Mouse (Mus musculus) thymus, postnatal 36 days (tissue): ENCODE data around the gene Mpnd.

Experiments used
- DNase-seq, 2 experiments: peaks; one replicate each; pipeline ENCODE4 v3.0.0; 2022; ENCODE audit warnings: mixed read lengths in 2 of 2

Mpnd gene

DNA sequence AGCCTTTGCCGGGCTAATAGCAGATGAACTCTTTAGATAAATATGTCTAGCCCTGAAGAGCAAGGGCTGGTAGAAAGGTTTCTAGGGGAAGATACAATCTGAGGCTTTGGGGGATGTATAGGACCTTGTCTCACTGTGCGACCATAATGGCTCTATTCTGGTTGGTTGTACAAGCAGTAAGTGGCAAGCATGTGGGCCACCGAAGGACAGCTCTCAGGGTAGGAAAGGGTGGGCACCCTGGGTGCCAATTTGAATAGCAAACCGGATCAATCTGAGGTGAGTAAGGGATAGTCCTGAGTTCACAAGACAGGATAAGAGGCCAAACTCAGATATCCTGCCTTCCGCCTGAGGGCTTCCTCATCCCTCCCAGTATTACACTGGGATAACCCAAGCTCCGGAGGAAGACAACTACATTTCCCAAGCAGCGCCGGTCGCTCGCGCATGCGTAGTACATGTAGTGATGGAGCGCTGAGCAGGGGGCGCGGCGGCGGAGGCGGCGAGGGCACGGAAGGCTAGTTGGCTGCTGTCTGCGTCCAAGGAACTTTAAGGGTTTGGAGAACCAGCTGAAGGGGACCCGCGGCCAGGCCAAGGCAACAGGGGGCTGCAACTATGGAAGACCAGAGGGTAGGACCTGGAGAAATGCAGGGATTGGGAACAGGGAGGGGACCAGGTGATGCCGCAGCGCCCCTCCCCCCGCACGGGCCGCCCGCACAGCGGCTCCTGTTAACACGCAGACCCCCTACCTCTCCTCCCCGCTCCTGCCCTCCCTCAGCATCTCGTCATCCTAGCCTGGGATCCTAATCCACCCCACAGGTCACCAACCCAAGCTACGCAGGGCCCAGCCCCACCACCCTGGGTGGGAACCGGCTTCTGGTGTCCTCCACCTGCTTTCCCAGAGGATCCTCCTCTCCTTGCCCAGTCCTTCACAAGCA lies 19.2 kb upstream of the Mpnd start, which contains the start of gene Fsd1:
TSS of gene Fsd1 (plus strand) at position 480 of the 932 bp plus-strand sequence.
- DNase-seq: peak in 1 of 2 experiments; percentile 29

DNA sequence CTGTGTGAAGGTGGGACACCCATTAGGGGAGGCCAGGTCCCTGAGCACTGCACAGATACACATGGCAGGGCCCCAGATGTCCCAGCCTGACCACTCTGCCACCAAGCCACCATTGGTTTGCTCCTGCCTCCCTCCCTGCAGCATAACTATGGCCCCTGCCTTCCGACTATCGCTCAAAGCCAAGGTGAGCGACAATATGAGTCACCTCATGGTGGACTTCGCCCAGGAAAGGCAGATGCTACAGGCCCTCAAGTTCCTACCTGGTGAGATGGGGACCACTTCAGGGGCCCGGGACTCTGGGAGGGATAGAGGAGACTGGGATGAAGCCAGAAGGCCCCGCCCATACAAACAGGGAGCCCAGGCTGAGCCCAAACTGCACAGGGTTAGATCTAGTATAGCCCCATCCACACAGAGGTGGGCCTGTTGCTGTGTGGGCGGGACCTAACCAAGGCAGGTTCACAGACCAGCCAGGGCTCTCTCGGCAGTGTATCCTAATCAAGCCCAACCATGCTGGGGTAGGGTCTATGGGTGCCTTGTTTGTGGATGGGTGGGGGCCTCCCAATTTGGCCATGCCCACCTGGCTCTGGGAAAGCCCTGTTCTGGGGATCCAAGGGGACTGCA lies 15.1 kb upstream of the Mpnd start:
- DNase-seq: no peak

DNA sequence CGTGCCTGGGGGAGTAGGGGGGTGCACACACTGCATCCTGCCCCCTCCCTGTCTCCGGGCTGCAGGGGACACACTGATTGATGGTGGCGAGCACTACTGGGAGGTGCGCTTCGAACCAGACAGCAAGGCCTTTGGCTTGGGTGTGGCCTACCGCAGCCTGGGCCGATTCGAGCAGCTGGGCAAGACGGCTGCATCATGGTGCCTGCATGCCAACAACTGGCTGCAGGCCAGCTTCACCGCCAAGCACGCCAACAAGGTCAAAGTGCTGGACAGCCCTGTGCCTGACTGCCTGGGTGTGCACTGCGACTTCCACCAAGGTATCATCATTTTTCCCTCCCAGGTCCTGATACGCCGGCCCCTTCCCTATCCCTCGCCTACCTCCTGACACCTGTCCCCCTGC lies 9.5 kb upstream of the Mpnd start:
- DNase-seq: no peak

DNA sequence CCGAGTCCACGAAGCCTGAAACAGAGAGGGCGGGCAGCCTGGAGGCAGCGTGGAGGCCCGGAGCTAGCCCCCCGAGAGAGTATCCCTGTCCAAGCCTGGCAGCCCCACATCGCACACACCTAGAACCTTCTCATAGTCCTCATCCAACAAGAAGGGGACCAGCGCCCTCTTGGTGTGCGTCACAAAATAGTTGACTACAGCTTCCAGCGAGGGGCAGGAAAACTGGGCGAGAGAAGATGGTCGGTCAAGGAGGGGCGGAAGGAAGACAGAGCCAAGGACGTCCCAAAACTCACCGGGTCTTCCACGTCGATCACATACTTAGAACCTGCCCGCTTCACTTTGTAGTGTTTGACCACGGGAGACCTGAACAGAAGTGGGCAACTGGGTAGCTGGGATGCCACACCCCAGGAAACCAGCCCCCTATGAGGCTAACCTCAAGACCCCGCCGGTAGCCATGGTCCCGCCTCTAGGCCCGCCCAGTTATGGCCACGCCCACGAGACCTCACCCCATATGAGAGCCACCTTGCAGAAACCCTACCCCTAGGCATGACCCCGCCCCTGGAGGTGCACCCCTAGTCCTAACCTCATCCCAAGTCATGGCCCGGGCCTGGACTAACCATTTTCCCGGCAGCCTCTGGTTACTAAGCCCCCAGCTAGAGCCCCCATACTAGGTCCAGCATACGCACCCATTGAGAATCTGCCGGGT lies 5.6 kb upstream of the Mpnd start:
- no peak for DNase-seq

DNA sequence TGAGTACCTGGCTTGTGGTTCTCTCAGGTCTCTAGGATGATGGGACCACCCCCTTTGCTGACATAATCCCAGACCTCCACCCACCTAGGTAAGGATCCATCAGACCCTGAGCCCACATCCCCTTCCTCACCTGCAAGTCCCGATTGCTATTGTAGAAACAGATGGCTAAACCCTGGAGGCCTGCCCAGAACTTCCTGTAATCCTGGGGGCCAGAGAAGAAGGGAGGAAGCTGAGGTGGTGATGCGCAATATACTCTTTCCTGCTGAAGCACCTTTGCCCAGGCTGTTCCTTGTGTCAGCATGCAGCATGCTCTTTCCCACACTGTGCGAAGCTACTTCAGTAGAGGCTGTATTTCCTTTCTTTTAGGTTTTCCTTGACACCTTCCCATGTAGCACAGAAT lies 2.5 kb upstream of the Mpnd start:
- no peak for DNase-seq

DNA sequence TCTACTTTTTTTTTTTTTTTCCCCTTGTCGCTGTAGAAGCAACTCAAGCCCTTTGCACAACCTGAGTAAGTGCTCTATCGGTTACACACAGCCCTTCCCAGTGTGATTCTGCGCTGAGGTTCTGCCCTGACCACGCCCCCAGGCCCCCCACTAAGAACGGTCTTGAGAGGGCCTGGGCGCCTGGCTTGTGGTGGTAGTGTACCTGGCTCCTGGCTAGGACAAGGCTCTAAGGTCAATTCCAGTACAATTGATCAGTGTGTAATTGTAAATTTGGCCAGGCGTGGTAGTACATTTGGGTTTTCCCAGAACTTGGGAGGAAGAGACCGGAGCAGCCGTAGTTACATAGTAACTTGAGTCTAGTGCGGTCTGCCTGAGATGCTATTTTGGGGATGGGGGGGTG lies 1.4 kb downstream of the Mpnd start:
- no peak for DNase-seq

DNA sequence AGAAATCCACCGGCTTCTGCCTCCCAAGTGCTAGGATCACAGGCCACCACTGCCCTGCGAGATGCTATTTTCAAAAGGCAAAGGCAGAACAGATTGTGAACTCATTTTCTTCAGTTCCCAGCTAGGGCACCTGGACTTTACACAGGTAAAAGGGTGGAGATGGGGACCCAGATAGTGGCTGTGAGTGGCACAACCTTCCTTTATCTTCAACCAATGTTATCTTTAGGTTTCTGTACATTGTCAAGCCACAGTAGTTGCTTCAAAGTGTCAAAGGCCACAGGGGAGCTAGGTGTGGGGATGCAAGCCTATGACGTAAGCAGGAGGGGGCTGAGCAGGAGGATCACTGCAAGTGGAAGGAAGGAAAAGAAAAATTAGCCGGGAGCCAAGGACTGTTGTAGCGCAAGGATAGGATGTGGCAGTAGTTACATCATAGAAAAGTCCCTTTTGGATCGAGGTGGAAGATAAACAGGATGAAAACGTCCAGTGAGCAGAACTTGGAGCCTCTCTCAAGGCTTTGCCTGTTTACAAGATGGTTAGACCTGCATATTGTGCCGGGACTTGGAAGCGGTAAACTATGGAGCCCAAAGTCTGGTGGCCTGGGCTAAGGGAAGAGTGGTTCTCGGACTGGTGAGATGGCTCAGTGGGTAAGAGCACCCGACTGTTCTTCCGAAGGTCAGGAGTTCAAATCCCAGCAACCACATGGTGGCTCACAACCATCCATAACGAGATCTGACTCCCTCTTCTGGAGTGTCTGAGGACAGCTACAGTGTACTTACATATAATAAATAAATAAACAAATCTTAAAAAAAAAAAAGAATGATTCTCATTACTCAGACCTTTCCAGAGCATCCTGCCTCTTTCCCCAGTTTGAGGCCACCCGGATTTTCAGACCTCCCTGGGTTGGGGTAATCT lies 2.2 kb downstream of the Mpnd start:
- DNase-seq: no peak

DNA sequence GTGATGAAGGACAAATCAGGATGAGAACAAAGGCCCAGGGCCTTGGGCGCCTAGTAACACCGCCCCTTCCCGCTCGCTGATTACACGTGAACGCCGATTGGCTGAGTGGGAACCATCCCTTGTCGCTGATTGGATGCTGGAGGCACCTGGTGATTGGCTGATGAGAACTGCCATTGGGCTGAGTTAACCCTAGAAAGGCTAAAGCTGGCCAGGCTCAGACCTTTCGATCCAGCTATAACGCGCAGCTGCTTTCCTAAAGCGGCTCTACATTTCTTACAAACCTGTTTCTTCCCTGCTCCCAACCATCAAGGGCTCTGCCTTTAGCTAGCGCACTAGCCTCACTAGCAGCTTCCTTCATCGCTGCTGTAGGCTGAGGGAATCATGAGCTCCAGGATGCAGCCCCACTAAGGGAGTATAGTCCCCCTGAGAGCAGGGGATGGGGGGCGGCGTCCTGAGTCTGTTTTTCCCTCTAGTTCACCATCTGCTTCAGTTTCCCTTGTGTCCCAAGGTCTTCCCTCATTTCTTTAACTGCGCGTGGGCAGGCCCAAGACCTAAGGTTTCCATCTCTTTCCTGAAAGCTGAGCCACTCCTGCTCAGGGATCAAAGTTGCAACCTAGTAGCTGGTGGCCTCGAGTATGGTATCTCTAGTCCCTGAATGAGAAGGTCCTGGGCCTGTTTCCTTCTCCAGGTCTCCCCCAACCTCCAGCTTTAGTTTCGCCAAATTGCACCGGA lies 3.0 kb downstream of the Mpnd start:
- peak; percentile 87 to 91 for DNase-seq

DNA sequence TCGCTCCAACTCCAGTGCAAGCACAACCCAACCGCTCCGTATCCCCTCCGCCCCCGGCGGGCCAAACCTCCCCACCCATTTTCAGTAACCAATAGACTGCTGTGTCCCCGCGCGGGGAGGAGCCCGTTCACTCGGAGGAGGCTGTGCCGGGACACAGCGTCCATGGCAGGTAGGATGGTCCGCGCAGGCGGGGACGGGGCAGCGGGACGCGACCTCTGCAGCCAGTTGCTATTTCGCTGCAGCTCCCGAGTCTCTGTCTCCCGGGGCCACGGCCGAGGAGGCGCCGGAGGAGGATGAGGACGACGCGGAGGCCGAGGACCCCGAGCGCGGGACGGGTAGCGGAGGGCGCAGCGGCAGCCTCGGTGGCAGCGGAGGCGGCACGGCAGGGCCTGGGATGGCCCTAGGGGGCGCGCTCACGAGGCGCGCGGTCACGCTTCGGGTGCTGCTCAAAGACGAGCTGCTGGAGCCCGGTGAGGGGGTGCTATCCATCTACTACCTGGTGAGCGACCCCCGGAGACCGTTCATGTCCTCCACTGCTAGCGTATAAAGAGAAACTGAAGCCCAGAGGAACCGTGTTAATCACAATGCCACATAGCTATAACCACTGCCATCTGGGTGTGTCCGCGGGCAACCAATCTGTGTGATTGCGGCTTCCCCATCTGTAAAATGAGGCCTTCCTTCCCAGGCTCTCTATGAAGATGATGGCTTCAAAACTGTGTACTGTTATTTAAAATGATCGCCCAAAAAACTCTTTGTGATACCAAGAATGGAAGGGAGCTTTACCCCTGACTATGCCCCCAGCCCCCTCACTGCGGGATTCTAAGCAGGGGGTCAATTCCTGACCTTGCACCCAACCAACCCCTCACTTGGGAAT lies 3.8 kb downstream of the Mpnd start:
- peak; percentile 92 to 94 for DNase-seq

DNA sequence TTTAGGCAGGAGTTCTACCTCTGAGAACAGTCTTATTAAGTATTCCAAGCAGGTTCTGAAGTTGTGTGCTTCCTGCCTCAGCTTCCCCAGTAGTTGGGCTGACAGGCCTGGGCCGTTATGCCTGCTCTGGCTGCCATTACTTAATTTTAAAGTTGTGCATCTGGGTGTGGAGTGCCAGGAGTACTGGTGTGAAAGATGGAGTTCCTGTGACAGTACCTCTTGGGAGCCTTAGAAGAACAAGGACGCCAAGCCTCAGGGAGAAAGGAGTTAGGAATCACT lies 4.4 kb downstream of the Mpnd start:
- DNase-seq: no peak

DNA sequence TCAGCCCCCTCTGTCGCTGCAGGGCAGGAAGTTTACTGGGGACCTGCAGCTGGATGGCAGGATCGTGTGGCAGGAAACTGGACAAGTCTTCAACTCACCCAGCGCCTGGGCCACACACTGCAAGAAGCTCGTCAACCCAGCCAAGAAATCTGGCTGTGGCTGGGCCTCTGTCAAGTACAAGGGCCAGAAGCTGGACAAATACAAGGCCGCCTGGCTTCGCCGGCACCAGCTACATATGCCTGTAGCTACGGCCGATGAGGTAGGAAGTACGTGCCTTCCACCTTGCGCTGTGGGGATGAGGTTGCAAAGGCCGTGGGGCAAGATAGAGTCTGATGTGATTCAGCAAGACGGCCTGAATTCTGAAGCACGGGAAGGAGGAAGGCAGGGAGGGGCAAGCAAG lies 4.7 kb downstream of the Mpnd start:
- no peak for DNase-seq

DNA sequence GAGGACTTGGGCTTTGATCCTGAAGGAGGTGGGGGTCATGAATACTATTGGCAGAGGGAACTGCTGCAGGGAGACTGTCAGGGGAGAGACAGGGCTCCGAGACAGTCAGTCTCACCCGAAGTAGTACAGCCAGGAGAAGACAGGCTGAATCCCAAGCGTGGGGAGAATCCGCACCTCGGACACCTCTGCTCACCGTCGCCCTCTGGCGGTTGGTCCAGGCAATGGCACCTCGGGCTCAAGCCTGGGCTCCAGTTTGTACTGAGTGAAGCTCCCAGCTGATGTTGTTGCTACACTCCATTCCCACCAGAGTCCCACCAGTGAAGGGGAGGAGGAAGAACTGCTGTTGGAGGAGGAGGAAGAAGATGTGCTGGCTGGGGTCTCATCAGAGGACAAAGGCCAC lies 5.2 kb downstream of the Mpnd start:
- peak; percentile 76 to 81 for DNase-seq

DNA sequence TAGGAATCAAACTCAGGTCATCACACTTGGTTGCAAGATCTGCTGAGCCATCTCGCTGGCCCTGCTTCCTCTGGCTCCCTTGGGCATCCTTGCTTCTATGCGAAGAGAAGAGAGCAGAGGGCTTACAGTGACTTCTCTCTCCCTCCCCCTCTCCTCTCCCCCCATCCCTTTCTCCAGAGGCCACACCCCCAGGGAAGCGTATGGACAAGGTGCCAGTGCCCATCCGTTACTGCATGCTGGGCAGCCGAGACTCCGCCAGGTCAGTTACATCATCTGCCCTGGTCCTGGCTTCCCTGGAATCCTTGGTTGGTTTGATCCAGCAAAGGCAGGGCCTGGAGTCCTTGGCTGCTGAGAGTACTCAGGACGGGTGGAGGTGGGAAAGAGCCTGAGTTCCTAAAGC lies 5.9 kb downstream of the Mpnd start:
- DNase-seq: no peak

DNA sequence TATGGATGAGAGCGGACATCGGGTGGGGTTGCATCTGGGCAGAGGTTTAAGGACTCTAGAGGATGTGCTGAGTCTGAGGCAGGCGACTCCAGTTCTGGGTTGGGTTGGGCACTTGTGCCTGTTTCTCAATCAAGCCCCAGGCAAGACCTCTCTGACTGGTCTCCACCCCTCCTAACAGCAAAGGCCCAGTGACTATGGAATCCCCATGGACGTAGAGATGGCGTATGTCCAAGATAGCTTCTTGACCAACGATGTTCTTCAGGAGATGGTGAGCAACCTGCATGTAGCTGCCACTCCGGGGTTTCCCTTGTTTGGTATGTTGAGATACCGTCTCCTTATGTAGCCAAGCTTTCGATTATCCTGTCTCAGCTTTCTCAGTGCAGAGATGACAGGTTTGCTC lies 9.8 kb downstream of the Mpnd start:
- DNase-seq: no peak

DNA sequence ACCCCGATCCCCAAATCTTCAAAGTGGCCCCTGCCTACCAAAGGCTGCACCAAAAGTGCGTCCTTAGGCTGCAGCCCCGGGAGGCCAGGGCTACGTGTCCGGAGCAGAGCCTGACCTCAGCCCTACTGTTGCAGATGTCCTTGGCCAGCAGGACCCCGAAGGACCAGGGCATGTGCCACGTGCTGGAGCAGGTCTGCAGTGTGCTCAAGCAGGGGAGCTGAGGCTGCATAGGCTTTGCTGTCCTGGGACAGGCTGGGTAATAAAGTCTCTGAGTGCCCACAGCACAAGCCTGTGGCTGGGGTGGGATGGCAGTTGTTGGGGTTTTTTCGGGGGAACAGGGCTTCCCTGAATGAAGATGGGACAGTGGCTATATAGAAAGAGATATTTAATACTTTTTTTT lies 10.9 kb downstream of the Mpnd start:
- DNase-seq: no peak

DNA sequence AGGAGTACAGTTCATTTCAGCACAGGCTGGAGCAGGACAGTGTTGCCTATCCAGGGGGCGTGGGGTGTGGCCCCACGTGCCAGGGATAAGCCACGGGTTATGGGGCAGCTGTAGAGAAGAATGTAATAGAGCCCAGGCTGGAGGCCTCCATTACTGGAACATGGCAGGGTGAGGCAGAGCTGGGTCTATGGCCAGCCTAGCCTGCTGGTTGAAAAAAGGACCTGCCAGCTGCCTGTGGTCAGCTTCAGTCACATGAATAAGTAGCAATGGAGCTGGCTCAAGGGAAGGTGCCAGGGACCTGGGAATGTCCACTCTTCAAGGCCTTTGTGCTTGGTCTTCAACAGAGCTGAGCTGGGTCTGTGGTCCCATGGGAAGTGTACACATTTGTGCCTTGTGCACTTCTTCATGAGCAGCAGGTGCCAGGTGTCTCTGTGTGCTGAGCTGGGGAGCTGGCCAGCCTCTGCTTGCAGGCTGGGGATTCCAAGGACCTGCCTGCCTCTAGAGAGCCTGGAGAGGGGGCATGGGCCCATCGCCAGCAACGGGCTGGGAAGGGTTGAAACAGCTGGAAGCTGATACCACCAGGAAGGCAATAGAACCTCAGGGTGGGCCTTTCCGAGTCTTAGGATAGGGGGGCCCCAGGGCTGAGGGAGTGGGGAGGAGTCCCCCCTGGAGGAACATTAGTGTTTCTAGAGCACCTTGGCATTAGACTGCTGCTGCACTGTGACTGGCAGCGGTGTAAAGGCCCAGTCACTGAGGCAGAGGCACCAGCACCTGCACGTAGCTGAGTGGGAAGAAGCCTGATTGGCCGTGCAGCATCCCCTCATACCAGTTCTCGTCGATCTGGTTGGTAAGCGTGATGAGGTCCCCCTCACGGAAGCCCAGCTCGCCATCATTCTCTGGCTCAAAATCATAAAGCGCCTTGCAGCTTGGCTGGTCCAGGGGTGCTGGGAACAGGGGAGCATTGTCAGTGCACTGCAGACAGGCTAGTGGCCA lies 11.6 kb downstream of the Mpnd start:
- DNase-seq: no peak

DNA sequence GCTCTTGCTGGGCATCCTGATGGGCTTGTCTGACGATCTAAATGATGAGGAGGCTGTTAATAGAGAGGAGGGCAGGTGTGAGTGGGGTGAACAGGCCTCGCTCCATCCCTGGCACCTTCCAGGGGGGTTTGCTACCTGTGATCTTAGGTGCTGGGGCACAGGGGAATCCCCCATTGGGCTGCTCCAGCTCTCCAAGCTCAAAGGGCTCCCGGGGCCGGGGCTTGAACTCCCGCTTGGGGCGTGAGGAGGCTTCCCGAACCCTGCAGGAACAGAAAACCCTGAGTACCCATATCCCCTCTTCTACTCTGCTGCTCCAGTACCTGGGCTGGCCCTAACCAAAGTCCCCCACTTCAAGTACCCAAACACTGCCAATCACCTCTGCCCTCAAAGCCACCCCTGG lies 12.3 kb downstream of the Mpnd start:
- no peak for DNase-seq

DNA sequence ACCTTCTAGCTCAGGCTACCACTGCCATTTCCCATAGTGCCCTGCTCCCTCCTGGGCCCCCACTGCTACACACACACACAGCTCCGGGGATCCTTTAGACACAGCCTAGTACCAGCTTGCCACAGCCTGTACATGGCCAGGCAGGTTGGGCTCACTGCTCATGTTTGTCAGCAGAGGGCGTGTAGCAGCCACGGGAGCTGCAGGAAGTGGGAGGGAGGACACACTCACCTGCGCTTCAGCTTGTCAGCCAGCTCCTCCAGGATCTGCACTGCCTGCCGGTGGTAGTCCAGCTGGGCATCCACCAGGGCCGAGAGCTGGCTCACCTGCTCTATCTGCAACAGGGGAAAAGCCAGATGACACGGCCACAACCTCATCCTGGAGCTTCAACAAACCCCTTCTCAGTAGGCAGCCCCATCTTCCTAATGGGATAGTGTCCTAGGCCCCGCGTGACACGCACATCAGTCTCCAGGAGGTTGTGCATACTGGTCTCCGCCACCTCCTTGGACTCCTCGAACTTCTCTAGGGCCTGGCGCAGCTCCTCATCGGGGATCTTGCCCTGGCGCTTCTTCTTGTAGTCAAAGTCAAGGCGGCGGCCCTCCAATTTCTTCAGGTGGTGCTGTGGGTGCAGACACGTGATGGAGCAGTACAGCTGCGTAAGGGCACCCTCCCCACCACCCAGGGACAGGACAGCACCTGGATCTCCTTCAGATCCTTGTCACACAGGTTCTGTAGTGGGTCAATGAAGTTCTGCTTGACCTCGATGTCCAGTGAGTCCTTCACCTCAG lies 13.0 kb downstream of the Mpnd start:
- DNase-seq: peak; percentile 79 to 83
